Mouse (Mus musculus) bone marrow macrophage, adult 2 months (primary cell): Measurements from ENCODE around the gene Cdc20b.

Experiments used
- CTCF ChIP-seq: IDR thresholded peaks from 2 replicates; pipeline ENCODE4 v1.5.1; 2012; ENCODE audit warnings: low read depth, mild to moderate bottlenecking, low read length, moderate library complexity
- POLR2A ChIP-seq: IDR thresholded peaks from 2 replicates; pipeline ENCODE4 v1.6.1; 2012; ENCODE audit warnings: mild to moderate bottlenecking, low read depth, low read length, borderline replicate concordance

- TF ChIP-seq CTCF (no peak), POLR2A (no peak)
These were observed 95.1 kb downstream of the Cdc20b start for GRCm38 (mm10) chr13:113129974-113130373.
